Mouse (Mus musculus) MEL (cell line): ENCODE data around the gene Pde6c. TPM values are rescaled to one million over a fixed set of nuclear protein-coding genes. Genes with fewer than 3 reads are reported as not detected.

Source experiments
- DNase-seq: peaks from one replicate; pipeline ENCODE4 v3.0.0; 2011; ENCODE audit warnings: low read depth, low spot score
- H3K27ac ChIP-seq: 2 replicates; pipeline ENCODE4 v1.5.1; 2012; ENCODE audit warnings: low read depth, mild to moderate bottlenecking, control low read depth, low read length, moderate library complexity; ENCODE audit not compliant: control insufficient read depth
- H3K27me3 ChIP-seq, 2 experiments: fragments of 150-350 bp in 1 of 2; sonication (generic) in 1 of 2; 2 replicates each; pipeline ENCODE4 v1.6.1; 2012; ENCODE audit warnings: low read length in 2 of 2, mild to moderate bottlenecking in 2 of 2, improper control_type of control experiment in 1 of 2, moderate library complexity in 1 of 2; ENCODE audit not compliant: insufficient read depth in 2 of 2, control insufficient read depth in 1 of 2
- H3K36me3 ChIP-seq, 2 experiments: 2 replicates each; pipeline ENCODE4 v1.6.1; 2012 to 2014; ENCODE audit warnings: low read length in 2 of 2, improper control_type of control experiment in 1 of 2, inconsistent platforms in 1 of 2, mild to moderate bottlenecking in 1 of 2; ENCODE audit not compliant: insufficient read depth in 2 of 2, control insufficient read depth in 1 of 2
- H3K4me1 ChIP-seq, 2 experiments: fragments of 150-350 bp in 1 of 2; sonication (generic) in 1 of 2; 2 replicates each; pipeline ENCODE4 v1.6.1; 2012; ENCODE audit warnings: low read length in 2 of 2, improper control_type of control experiment in 1 of 2, mild to moderate bottlenecking in 1 of 2; ENCODE audit not compliant: insufficient read depth in 2 of 2, control insufficient read depth in 1 of 2
- H3K4me3 ChIP-seq, 2 experiments: fragments of 150-350 bp in 1 of 2; sonication (generic) in 1 of 2; 2 replicates each; pipeline ENCODE4 v1.5.1; 2012; ENCODE audit warnings: low read depth in 2 of 2, low read length in 2 of 2, mild to moderate bottlenecking in 2 of 2, moderate library complexity in 2 of 2, control low read depth in 1 of 2, improper control_type of control experiment in 1 of 2; ENCODE audit not compliant: control insufficient read depth in 1 of 2, insufficient read depth in 1 of 2
- H3K79me2 ChIP-seq: 2 replicates; pipeline ENCODE4 v1.6.1; 2012; ENCODE audit warnings: mild to moderate bottlenecking, low read length, moderate library complexity; ENCODE audit not compliant: control insufficient read depth, poor library complexity, insufficient read depth
- H3K9ac ChIP-seq: 2 replicates; pipeline ENCODE4 v1.6.1; 2012; ENCODE audit warnings: low read depth, mild to moderate bottlenecking, control low read depth, low read length, moderate library complexity; ENCODE audit not compliant: control insufficient read depth, poor library complexity, severe bottlenecking
- H3K9me3 ChIP-seq: fragments of 150-350 bp; sonication (generic); replicated peaks from 2 replicates; pipeline ENCODE4 v1.6.1; 2012; ENCODE audit warnings: mild to moderate bottlenecking, low read length, improper control_type of control experiment, moderate library complexity; ENCODE audit not compliant: insufficient read depth
- ELF1 ChIP-seq: IDR thresholded peaks from 2 replicates; pipeline ENCODE4 v1.6.1; 2014; ENCODE audit warnings: low read depth, mild to moderate bottlenecking, inconsistent platforms, low read length, improper control_type of control experiment, moderate library complexity
- EP300 ChIP-seq, 2 experiments: IDR thresholded peaks; 2 replicates each; pipeline ENCODE4 v1.6.1; 2011; ENCODE audit warnings: improper control_type of control experiment in 2 of 2, low read length in 2 of 2, low read depth in 1 of 2, mild to moderate bottlenecking in 1 of 2
- GABPA ChIP-seq: IDR thresholded peaks from 2 replicates; pipeline ENCODE4 v1.6.1; 2012; ENCODE audit warnings: low read depth, mild to moderate bottlenecking, inconsistent platforms, low read length, improper control_type of control experiment, moderate library complexity
- HCFC1 ChIP-seq: IDR thresholded peaks from 2 replicates; pipeline ENCODE4 v1.6.1; 2012; ENCODE audit warnings: low read depth, mild to moderate bottlenecking, inconsistent platforms, low read length, improper control_type of control experiment, moderate library complexity
- MAX ChIP-seq: IDR thresholded peaks from 2 replicates; pipeline ENCODE4 v1.6.1; 2011; ENCODE audit warnings: low read length, improper control_type of control experiment
- MXI1 ChIP-seq: IDR thresholded peaks from 2 replicates; pipeline ENCODE4 v1.6.1; 2011; ENCODE audit warnings: mild to moderate bottlenecking, low read depth, low read length, improper control_type of control experiment
- MYC ChIP-seq: IDR thresholded peaks from 2 replicates; pipeline ENCODE4 v1.6.1; 2011; ENCODE audit warnings: low read depth, mild to moderate bottlenecking, low read length, improper control_type of control experiment, moderate library complexity
- NELFE ChIP-seq: IDR thresholded peaks from 2 replicates; pipeline ENCODE4 v1.6.1; 2011; ENCODE audit warnings: low read depth, low read length, improper control_type of control experiment
- NRF1 ChIP-seq: IDR thresholded peaks from 2 replicates; pipeline ENCODE4 v1.6.1; 2014; ENCODE audit warnings: low read depth, mild to moderate bottlenecking, inconsistent platforms, low read length, improper control_type of control experiment, moderate library complexity; ENCODE audit not compliant: poor library complexity, insufficient read depth, severe bottlenecking
- POLR2A ChIP-seq, 2 experiments: IDR thresholded peaks; 2 replicates each; pipeline ENCODE4 v1.6.1; 2011 to 2012; ENCODE audit warnings: low read length in 2 of 2, mild to moderate bottlenecking in 2 of 2, control low read depth in 1 of 2, improper control_type of control experiment in 1 of 2, low read depth in 1 of 2, moderate library complexity in 1 of 2; ENCODE audit not compliant: control insufficient read depth in 1 of 2, insufficient read depth in 1 of 2, poor library complexity in 1 of 2
- POLR2AphosphoS2 ChIP-seq: IDR thresholded peaks from 2 replicates; pipeline ENCODE4 v1.6.1; 2011; ENCODE audit warnings: low read length, improper control_type of control experiment
- POLR2AphosphoS5 ChIP-seq: IDR thresholded peaks from 2 replicates; pipeline ENCODE4 v1.6.1; 2012; ENCODE audit warnings: low read depth, borderline replicate concordance, mild to moderate bottlenecking, inconsistent platforms, low read length, moderate library complexity, mixed read lengths
- SIN3A ChIP-seq: IDR thresholded peaks from 2 replicates; pipeline ENCODE4 v1.6.1; 2012; ENCODE audit warnings: low read length, improper control_type of control experiment, inconsistent platforms
- TBP ChIP-seq: IDR thresholded peaks from 2 replicates; pipeline ENCODE4 v1.8.0; 2011; ENCODE audit warnings: low read depth, low read length, improper control_type of control experiment
- TCF12 ChIP-seq: IDR thresholded peaks from 2 replicates; pipeline ENCODE4 v1.6.1; 2014; ENCODE audit warnings: low read depth, mild to moderate bottlenecking, inconsistent platforms, low read length, improper control_type of control experiment, moderate library complexity
- USF2 ChIP-seq, 2 experiments: IDR thresholded peaks; 2 replicates each; pipeline ENCODE4 v1.6.1; 2011 to 2012; ENCODE audit warnings: improper control_type of control experiment in 2 of 2, low read length in 2 of 2, borderline replicate concordance in 1 of 2, inconsistent platforms in 1 of 2, low read depth in 1 of 2, mild to moderate bottlenecking in 1 of 2; ENCODE audit not compliant: insufficient read depth in 1 of 2
- ZNF384 ChIP-seq: IDR thresholded peaks from 2 replicates; pipeline ENCODE4 v1.6.1; 2012; ENCODE audit warnings: low read depth, mild to moderate bottlenecking, inconsistent platforms, low read length, improper control_type of control experiment
- polyA plus RNA-seq, 2 experiments: library from polyadenylated mRNA; stranded (reverse) in 1 of 2; unstranded in 1 of 2; fragments of >175 nt in 1 of 2; fragments of >200 nt in 1 of 2; gene quantifications; 2 replicates each; pipeline versions ENCODE4 v1.2.1 to v1.2.4; 2012; ENCODE audit warnings: low replicate concordance in 2 of 2, low read depth in 1 of 2; ENCODE audit not compliant: insufficient read length in 2 of 2, insufficient read depth in 1 of 2, missing spikeins in 1 of 2
- total RNA-seq: library from RNA; depleted of rRNA; stranded (reverse); fragments of 300-350 nt; gene quantifications from 2 replicates; pipeline ENCODE4 v1.2.3, GENCODE M21; 2012

Gene Pde6c
- total and polyA plus RNA-seq, 3 experiments, result not detected

DNA sequence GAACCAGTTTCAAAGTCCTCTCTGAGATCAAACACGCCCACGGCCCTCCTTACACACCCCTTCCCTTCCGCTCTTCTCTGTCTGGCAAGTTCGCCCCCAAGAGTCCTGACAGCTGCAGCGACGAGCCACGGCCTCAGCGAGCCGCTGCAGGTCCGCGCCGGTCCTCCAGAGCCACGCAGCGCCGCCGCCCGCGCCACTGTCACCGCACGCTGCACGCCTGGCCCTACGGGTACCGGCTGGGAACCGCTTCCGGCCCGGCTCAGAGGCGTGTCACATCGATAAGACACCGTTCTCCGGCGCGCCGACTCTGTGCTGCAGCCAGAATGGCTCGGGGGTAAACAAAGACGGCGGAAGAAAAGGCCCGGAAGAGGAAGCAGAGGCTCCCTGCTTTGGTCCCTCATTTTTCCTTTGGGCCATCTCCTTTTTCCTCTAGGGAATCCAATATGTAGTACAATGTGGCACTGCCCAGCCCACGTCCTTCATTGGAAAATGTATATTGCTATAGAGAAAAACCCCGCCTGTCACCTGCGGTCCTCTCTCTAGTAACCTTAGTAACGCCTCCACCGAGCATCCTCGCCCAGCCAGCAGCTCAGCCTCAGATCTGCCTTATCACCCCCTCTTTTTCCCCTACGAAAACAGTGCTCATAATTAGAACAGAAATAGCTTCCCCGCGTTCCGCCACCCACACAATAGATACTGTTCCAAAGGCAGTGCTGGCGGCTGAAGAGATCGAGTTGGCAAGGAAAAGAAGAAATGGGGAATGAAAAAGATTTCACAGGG is 91.5 kb downstream of the Pde6c start, which contains the start of gene Fra10ac1:
Fra10ac1 (minus strand) TSS at position 252 of the 780 bp plus-strand sequence.
- Histone ChIP-seq H3K27me3 (no peaks in the 10 kb centered on the region; a peak in 1 of 4 replicates), H3K9ac (peak within 1 kb of the TSS; percentile 89), H3K79me2 (peaks cover 2% of the 10 kb centered on the region; the same call in 1 of the 2 replicates), H3K9me3 (no peaks in the 10 kb centered on the region), H3K4me3 (peak within 1 kb of the TSS; percentile 72 to 95), H3K27ac (peak within 1 kb of the TSS; percentile 78), H3K4me1 (peaks cover 0 to 6% of the 10 kb centered on the region in 2 experiments; a peak in 2 of 4 replicates), H3K36me3 (peaks cover 0 to 4% of the 10 kb centered on the region in 2 experiments; a peak in 1 of 4 replicates)
- peak; percentile 72; the same call in 1 of the 2 replicates for TF ChIP-seq ELF1
- TF ChIP-seq EP300 (IDR thresholded peaks at IDR 0.05; ENCODE audit: low read depth in 1 of 2, low read length in 2 of 2), result peak in 1 of 2 experiments; percentile 18; a peak in 1 of 4 replicates
- TF ChIP-seq TBP, result peak; percentile 66; the same call in 1 of the 2 replicates
- TF ChIP-seq POLR2A (IDR thresholded peaks at IDR 0.05; ENCODE audit: control insufficient read depth in 1 of 2, insufficient read depth in 1 of 2, low read depth in 1 of 2, low read length in 2 of 2, poor library complexity in 1 of 2), result peak; percentile 82 to 92
- peak; percentile 85 for TF ChIP-seq MXI1
- peak; percentile 78; the same call in 1 of the 2 replicates for TF ChIP-seq SIN3A
- no peak for TF ChIP-seq MYC
- no peak for TF ChIP-seq MAX
- no peak for TF ChIP-seq POLR2AphosphoS5
- TF ChIP-seq NELFE, result peak; percentile 77
- no peak for TF ChIP-seq USF2 (IDR thresholded peaks at IDR 0.05; ENCODE audit: borderline replicate concordance in 1 of 2, insufficient read depth in 1 of 2, low read depth in 1 of 2, low read length in 2 of 2)
- TF ChIP-seq TCF12, result peak; percentile 62; the same call in 1 of the 2 replicates
- TF ChIP-seq HCFC1, result peak; percentile 88
- peak; percentile 45; the same call in 1 of the 2 replicates for TF ChIP-seq NRF1
- TF ChIP-seq POLR2AphosphoS2, result 0 out of 2 replicates have a peak, but pooled peaks have one; percentile 42
- peak; percentile 92 for DNase-seq

- peak overlapping the region; percentile 15; the same call in 1 of the 2 replicates for H3K9ac ChIP-seq
- peaks cover 0 to 4% of the 10 kb centered on the region in 2 experiments; a peak in 1 of 4 replicates for H3K36me3 ChIP-seq
- peak overlapping the region; percentile 40 to 95 for H3K4me3 ChIP-seq
- H3K4me1 ChIP-seq, result peaks cover 0 to 6% of the 10 kb centered on the region in 2 experiments; a peak in 2 of 4 replicates
- H3K27ac ChIP-seq, result 0 out of 2 replicates have a peak overlapping the region, but pooled peaks have one; percentile 1
- TF ChIP-seq GABPA (no peak), ZNF384 (peak; percentile 39; the same call in 1 of the 2 replicates)
- TF ChIP-seq, all 39 proteins: peak for 1
- DNase-seq, result no peak
- Histone ChIP-seq H3K79me2 (peaks cover 2% of the 10 kb centered on the region; the same call in 1 of the 2 replicates), H3K27me3 (no peaks in the 10 kb centered on the region; a peak in 1 of 4 replicates), H3K9me3 (no peaks in the 10 kb centered on the region)
These were observed 92.1 kb downstream of the Pde6c start for GRCm38 (mm10) chr19:38224685-38225060.
